ENCODE assay signal across 17 mouse cellular contexts in the genomic region with DNA sequence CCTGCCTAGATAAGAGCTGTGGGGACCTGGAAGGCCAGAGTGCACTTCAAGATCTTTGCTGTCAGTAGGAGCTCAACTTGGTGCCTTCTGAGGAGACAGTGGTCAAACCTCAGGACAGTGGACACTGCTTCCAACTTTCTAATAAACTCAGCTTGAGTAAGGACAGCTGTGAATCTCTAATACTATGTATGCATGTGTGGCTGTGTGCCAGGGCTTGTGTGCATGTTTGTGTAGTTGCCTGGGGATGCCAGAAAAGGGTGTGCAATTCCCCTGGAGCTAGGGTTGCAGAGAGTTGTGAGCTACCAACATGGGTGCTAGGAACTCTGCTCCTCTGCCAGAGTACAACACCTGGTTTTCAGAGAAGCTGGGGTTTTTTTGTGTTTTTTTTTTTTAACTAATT.
"Had no signal": no experiment of that assay in that cellular context is flagged by ENCODE, and none has a peak within 500 bp of the region (broad histone marks: within the 10 kb centered on the region; RNA-seq: fewer than 3 reads in every experiment).

No protein-coding gene starts in this region.

- H3K27me3 ChIP-seq: lung, embryonic 15.5 days; megakaryocyte, embryonic 14.5 days; midbrain, embryonic 13.5 days; midbrain, embryonic 15.5 days; neural tube, embryonic 12.5 days; stomach, embryonic 15.5 days had no signal

- DNase-seq: liver, postnatal 0 days; lung, postnatal 14 days; lung, postnatal 36 days; right cerebral cortex, postnatal 14 days; thymus, adult 2 months; thymus, postnatal 25 days; thymus, postnatal 4 days had no signal

- H3K4me3 ChIP-seq: lung, embryonic 15.5 days; megakaryocyte, embryonic 14.5 days; midbrain, embryonic 13.5 days; midbrain, embryonic 15.5 days; neural tube, embryonic 12.5 days; stomach, embryonic 15.5 days had no signal

- ATAC-seq: liver, postnatal 0 days; lung, postnatal 0 days; midbrain, embryonic 13.5 days; midbrain, embryonic 15.5 days had no signal

- H3K9ac ChIP-seq: liver, postnatal 0 days; lung, embryonic 15.5 days; midbrain, embryonic 13.5 days; midbrain, embryonic 15.5 days; neural tube, embryonic 12.5 days; stomach, embryonic 15.5 days had no signal

- H3K4me2 ChIP-seq: lung, embryonic 15.5 days; midbrain, embryonic 11.5 days; midbrain, embryonic 13.5 days; midbrain, embryonic 15.5 days; neural tube, embryonic 12.5 days; stomach, embryonic 15.5 days had no signal

- H3K9me3 ChIP-seq: lung, embryonic 15.5 days; midbrain, embryonic 13.5 days; midbrain, embryonic 15.5 days; neural tube, embryonic 12.5 days; stomach, embryonic 15.5 days had no signal

- H3K4me1 ChIP-seq: lung, embryonic 15.5 days; midbrain, embryonic 13.5 days; midbrain, embryonic 15.5 days; neural tube, embryonic 12.5 days; stomach, embryonic 15.5 days had no signal

- H3K27ac ChIP-seq: lung, embryonic 15.5 days; macrophage; midbrain, embryonic 13.5 days; midbrain, embryonic 15.5 days; neural tube, embryonic 12.5 days; stomach, embryonic 15.5 days; stomach, postnatal 0 days had no signal
